Mouse (Mus musculus) frontal cortex, adult (tissue): ENCODE measurements at regions not wholly inside any gene's neighbourhood (a gene's known extent, or its start where the extent isn't known, plus 50 kb on each side); places are given as distances from the start of the nearest gene placed in this dataset.
A peak's percentile ranks its signal among the peaks of the same experiment; 100 is the strongest.

Experiments used
- ATAC-seq: cut with Nextera tagmentation; 2 replicates; pipeline ENCODE4 v1.9.2; 2017; ENCODE audit warnings: mild to moderate bottlenecking, moderate library complexity, mixed read lengths; ENCODE audit not compliant: low TSS enrichment

GRCm38 (mm10) chr15:24743240-24743639 is 670.3 kb downstream of the Basp1 start:
- ATAC-seq: no peak

- ATAC-seq: no peak
These were observed 688.4 kb downstream of the Basp1 start for GRCm38 (mm10) chr15:24725170-24725569.

GRCm38 (mm10) chr15:24724664-24725063 is 688.9 kb downstream of the Basp1 start:
- ATAC-seq: no peak

GRCm38 (mm10) chr15:24720346-24720745 is 693.2 kb downstream of the Basp1 start:
- ATAC-seq: peak; percentile 95

GRCm38 (mm10) chr15:24682167-24682566 is 731.4 kb downstream of the Basp1 start:
- no peak for ATAC-seq

GRCm38 (mm10) chr15:24648938-24649337 is 764.6 kb downstream of the Basp1 start:
- peak; percentile 90 for ATAC-seq

GRCm38 (mm10) chr15:24635620-24636019 is 777.9 kb downstream of the Basp1 start:
- ATAC-seq: no peak

GRCm38 (mm10) chr15:24596242-24596641 is 817.3 kb downstream of the Basp1 start:
- peak; percentile 99 for ATAC-seq

GRCm38 (mm10) chr15:24588943-24589342 is 824.6 kb downstream of the Basp1 start:
- peak; percentile 67 for ATAC-seq

GRCm38 (mm10) chr15:24566981-24567380 is 846.6 kb downstream of the Basp1 start:
- peak; percentile 92 for ATAC-seq

- 0 out of 2 replicates have a peak, but pooled peaks have one; percentile 67 for ATAC-seq
These were observed 856.8 kb downstream of the Basp1 start for GRCm38 (mm10) chr15:24556806-24557205.

GRCm38 (mm10) chr15:24550108-24550507 is 863.5 kb downstream of the Basp1 start:
- peak; percentile 91 for ATAC-seq

GRCm38 (mm10) chr15:24530065-24530464 is 883.5 kb downstream of the Basp1 start:
- ATAC-seq: no peak

- ATAC-seq: no peak; the same call in 1 of the 2 replicates
These were observed 886.2 kb downstream of the Basp1 start for GRCm38 (mm10) chr15:24527379-24527778.

GRCm38 (mm10) chr15:24513926-24514325 is 899.6 kb downstream of the Basp1 start:
- ATAC-seq: no peak

- peak; percentile 76 for ATAC-seq
These were observed 911.5 kb downstream of the Basp1 start for GRCm38 (mm10) chr15:24501907-24502559.

- no peak for ATAC-seq
These were observed 927.3 kb downstream of the Basp1 start for GRCm38 (mm10) chr15:24486235-24486634.

- ATAC-seq: peak; percentile 67
These were observed 945.3 kb downstream of the Basp1 start for GRCm38 (mm10) chr15:24468239-24468638.

GRCm38 (mm10) chr15:24457726-24458125 is 955.8 kb downstream of the Basp1 start:
- peak; percentile 100 for ATAC-seq

- ATAC-seq: no peak
These were observed 980.5 kb downstream of the Basp1 start for GRCm38 (mm10) chr15:24433083-24433482.

- ATAC-seq: no peak
These were observed 984.4 kb downstream of the Basp1 start for GRCm38 (mm10) chr15:24429154-24429553.

- no peak for ATAC-seq
These were observed 991.1 kb downstream of the Basp1 start for GRCm38 (mm10) chr15:24422333-24422942.

GRCm38 (mm10) chr15:24419736-24420135 is 993.8 kb downstream of the Basp1 start:
- ATAC-seq: no peak
